Mouse (Mus musculus) embryonic facial prominence, embryonic 13.5 days (tissue): ENCODE results near the gene Prkg1. TPM values are rescaled to one million over a fixed set of nuclear protein-coding genes. Genes with fewer than 3 reads are reported as not detected.

Experiments used
- ATAC-seq: fragments of 200-750 bp; cut with Nextera tagmentation; 2 replicates; pipeline ENCODE4 v1.8.0; 2017; ENCODE audit warnings: low read depth; ENCODE audit not compliant: insufficient number of reproducible peaks, insufficient read depth, low FRiP score, low TSS enrichment
- H3K27ac ChIP-seq: fragments of 300-500 bp; sonication (generic); 2 replicates; pipeline ENCODE4 v1.5.1; 2015; ENCODE audit warnings: moderate library complexity, mild to moderate bottlenecking, inconsistent platforms
- H3K27me3 ChIP-seq: fragments of 300-500 bp; sonication (generic); 2 replicates; pipeline ENCODE4 v1.6.1; 2015; ENCODE audit warnings: mild to moderate bottlenecking, inconsistent platforms
- H3K36me3 ChIP-seq: fragments of 300-500 bp; sonication (generic); 2 replicates; pipeline ENCODE4 v1.6.1; 2015; ENCODE audit warnings: mild to moderate bottlenecking, inconsistent platforms
- H3K4me1 ChIP-seq: fragments of 300-500 bp; sonication (generic); 2 replicates; pipeline ENCODE4 v1.6.1; 2015; ENCODE audit warnings: inconsistent platforms
- H3K4me2 ChIP-seq: fragments of 300-500 bp; sonication (generic); 2 replicates; pipeline ENCODE4 v1.6.1; 2015; ENCODE audit warnings: moderate library complexity, mild to moderate bottlenecking, inconsistent platforms
- H3K4me3 ChIP-seq: fragments of 300-500 bp; sonication (generic); 2 replicates; pipeline ENCODE4 v1.5.1; 2015; ENCODE audit warnings: mild to moderate bottlenecking, inconsistent platforms
- H3K9ac ChIP-seq: fragments of 300-500 bp; sonication (generic); 2 replicates; pipeline ENCODE4 v1.6.1; 2015; ENCODE audit warnings: mild to moderate bottlenecking, inconsistent platforms
- H3K9me3 ChIP-seq: fragments of 300-500 bp; sonication (generic); 2 replicates; pipeline ENCODE4 v1.6.1; 2016; ENCODE audit warnings: inconsistent platforms
- WGBS: fragments of 180-500 bp; shearing (Covaris S2); methylation state at CpG from one replicate; pipeline ENCODE4 v1.1.7; 2015; ENCODE audit warnings: mixed read lengths; 5-methylcytosine and 5-hydroxymethylcytosine counted together
- polyA plus RNA-seq: library from polyadenylated mRNA; unstranded; fragments of >200 nt; fragmentation: Nextera tagmentation; extraction: Ambion mirVana; gene quantifications from 2 replicates; pipeline ENCODE4 v1.2.1, GENCODE M21; 2015

The Prkg1 gene
- polyA plus RNA-seq, 1 experiment from 2014 or later = 9.1 TPM

- H3K27me3 ChIP-seq = no peaks in the 10 kb centered on the region
- no peak overlapping the region for H3K9ac ChIP-seq
- ATAC-seq = no peak
- peaks cover 16% of the 10 kb centered on the region for H3K4me1 ChIP-seq
- no peaks in the 10 kb centered on the region for H3K9me3 ChIP-seq
- WGBS = 47% methylated on average over 2 of the region's 2 CpGs
- no peaks in the 10 kb centered on the region for H3K36me3 ChIP-seq
- no peak overlapping the region for H3K27ac ChIP-seq
- H3K4me3 ChIP-seq = peak overlapping the region; percentile 66
- peak overlapping the region; percentile 87 for H3K4me2 ChIP-seq
Measured at GRCm38 (mm10) chr19:31662802-31663201, 102.0 kb downstream of the Prkg1 start.

GRCm38 (mm10) chr19:31658751-31659397 is 106.0 kb downstream of the Prkg1 start:
- Histone ChIP-seq H3K9ac (no peak overlapping the region), H3K27ac (no peak overlapping the region), H3K27me3 (no peaks in the 10 kb centered on the region), H3K4me2 (no peak overlapping the region), H3K36me3 (no peaks in the 10 kb centered on the region), H3K4me3 (no peak overlapping the region), H3K4me1 (peaks cover 25% of the 10 kb centered on the region), H3K9me3 (no peaks in the 10 kb centered on the region)
- 88% methylated on average over 1 of the region's 1 CpGs for WGBS
- no peak for ATAC-seq

GRCm38 (mm10) chr19:31656256-31656655 is 108.6 kb downstream of the Prkg1 start:
- Histone ChIP-seq H3K4me2 (0 out of 2 replicates have a peak overlapping the region, but pooled peaks have one; percentile 18), H3K9me3 (no peaks in the 10 kb centered on the region), H3K4me1 (peaks cover 28% of the 10 kb centered on the region), H3K4me3 (no peak overlapping the region), H3K27ac (peak overlapping the region; percentile 60; the same call in 1 of the 2 replicates), H3K9ac (no peak overlapping the region), H3K36me3 (no peaks in the 10 kb centered on the region), H3K27me3 (no peaks in the 10 kb centered on the region)
- WGBS = 53% methylated on average over 7 of the region's 7 CpGs
- ATAC-seq = no peak

GRCm38 (mm10) chr19:31655826-31656225 is 109.0 kb downstream of the Prkg1 start:
- Histone ChIP-seq H3K36me3 (no peaks in the 10 kb centered on the region), H3K4me2 (0 out of 2 replicates have a peak overlapping the region, but pooled peaks have one; percentile 18), H3K9ac (no peak overlapping the region), H3K4me1 (peaks cover 24% of the 10 kb centered on the region), H3K4me3 (no peak overlapping the region), H3K9me3 (no peaks in the 10 kb centered on the region), H3K27ac (0 out of 2 replicates have a peak overlapping the region, but pooled peaks have one; percentile 60), H3K27me3 (no peaks in the 10 kb centered on the region)
- no peak for ATAC-seq
- 59% methylated on average over 7 of the region's 7 CpGs for WGBS

GRCm38 (mm10) chr19:31654022-31654421 is 110.8 kb downstream of the Prkg1 start:
- H3K4me3 ChIP-seq = no peak overlapping the region
- H3K4me1 ChIP-seq = peaks cover 20% of the 10 kb centered on the region
- no peak overlapping the region for H3K9ac ChIP-seq
- WGBS = 76% methylated on average over 6 of the region's 6 CpGs
- H3K36me3 ChIP-seq = no peaks in the 10 kb centered on the region
- H3K4me2 ChIP-seq = no peak overlapping the region
- H3K27me3 ChIP-seq = no peaks in the 10 kb centered on the region
- no peaks in the 10 kb centered on the region for H3K9me3 ChIP-seq
- no peak overlapping the region for H3K27ac ChIP-seq
- ATAC-seq = no peak

GRCm38 (mm10) chr19:31650452-31650851 is 114.4 kb downstream of the Prkg1 start:
- ATAC-seq = no peak
- Histone ChIP-seq H3K27me3 (no peaks in the 10 kb centered on the region), H3K4me1 (peaks cover 9% of the 10 kb centered on the region; the same call in 1 of the 2 replicates), H3K4me3 (no peak overlapping the region), H3K9me3 (no peaks in the 10 kb centered on the region), H3K36me3 (no peaks in the 10 kb centered on the region), H3K9ac (no peak overlapping the region), H3K27ac (no peak overlapping the region), H3K4me2 (no peak overlapping the region)
- WGBS = 86% methylated on average over 4 of the region's 4 CpGs

GRCm38 (mm10) chr19:31647492-31647891 is 117.3 kb downstream of the Prkg1 start:
- 62% methylated on average over 2 of the region's 2 CpGs for WGBS
- ATAC-seq = no peak

GRCm38 (mm10) chr19:31630899-31631869 is 133.6 kb downstream of the Prkg1 start:
- no peaks in the 10 kb centered on the region for H3K36me3 ChIP-seq
- WGBS = 57% methylated on average over 8 of the region's 8 CpGs
- H3K27ac ChIP-seq = no peak overlapping the region
- no peaks in the 10 kb centered on the region for H3K4me1 ChIP-seq
- no peak overlapping the region for H3K4me2 ChIP-seq
- H3K27me3 ChIP-seq = no peaks in the 10 kb centered on the region
- H3K4me3 ChIP-seq = no peak overlapping the region
- H3K9ac ChIP-seq = no peak overlapping the region
- ATAC-seq = no peak
- H3K9me3 ChIP-seq = no peaks in the 10 kb centered on the region

More at GRCm38 (mm10) chr19:31647492-31647891, 117.3 kb downstream of the Prkg1 start:
- no peak overlapping the region for H3K9ac ChIP-seq
- H3K4me2 ChIP-seq = no peak overlapping the region
- H3K9me3 ChIP-seq = no peaks in the 10 kb centered on the region
- H3K36me3 ChIP-seq = no peaks in the 10 kb centered on the region
- H3K4me3 ChIP-seq = no peak overlapping the region
- H3K4me1 ChIP-seq = 0 out of 2 replicates have a peak, but pooled peaks cover 3% of the 10 kb centered on the region
- no peaks in the 10 kb centered on the region for H3K27me3 ChIP-seq
- H3K27ac ChIP-seq = no peak overlapping the region

- H3K4me3 ChIP-seq = no peak overlapping the region
- H3K4me2 ChIP-seq = no peak overlapping the region
- no peak overlapping the region for H3K9ac ChIP-seq
- H3K4me1 ChIP-seq = no peaks in the 10 kb centered on the region
- no peaks in the 10 kb centered on the region for H3K36me3 ChIP-seq
- no peak for ATAC-seq
- H3K27me3 ChIP-seq = no peaks in the 10 kb centered on the region
- no peak overlapping the region for H3K27ac ChIP-seq
- WGBS = 94% methylated on average over 1 of the region's 1 CpGs
- no peaks in the 10 kb centered on the region for H3K9me3 ChIP-seq
Measured at GRCm38 (mm10) chr19:31621716-31622115, 143.1 kb downstream of the Prkg1 start.

GRCm38 (mm10) chr19:31616830-31617229 is 148.0 kb downstream of the Prkg1 start:
- Histone ChIP-seq H3K36me3 (no peaks in the 10 kb centered on the region), H3K27me3 (no peaks in the 10 kb centered on the region), H3K4me2 (no peak overlapping the region), H3K9me3 (no peaks in the 10 kb centered on the region), H3K27ac (no peak overlapping the region), H3K4me3 (no peak overlapping the region), H3K4me1 (no peaks in the 10 kb centered on the region), H3K9ac (no peak overlapping the region)
- ATAC-seq = no peak
- 58% methylated on average over 4 of the region's 4 CpGs for WGBS

GRCm38 (mm10) chr19:31616159-31616558 is 148.7 kb downstream of the Prkg1 start:
- 55% methylated on average over 4 of the region's 4 CpGs for WGBS

More at GRCm38 (mm10) chr19:31616159-31616558, 148.7 kb downstream of the Prkg1 start:
- no peak overlapping the region for H3K4me2 ChIP-seq
- H3K4me3 ChIP-seq = no peak overlapping the region
- no peak overlapping the region for H3K27ac ChIP-seq
- no peak overlapping the region for H3K9ac ChIP-seq
- no peaks in the 10 kb centered on the region for H3K36me3 ChIP-seq
- H3K9me3 ChIP-seq = no peaks in the 10 kb centered on the region
- no peaks in the 10 kb centered on the region for H3K4me1 ChIP-seq
- no peaks in the 10 kb centered on the region for H3K27me3 ChIP-seq
- ATAC-seq = no peak
